Mouse (Mus musculus): Measurements from ENCODE around the gene Pvalb.

- TF ChIP-seq ZNF384 (IDR thresholded peaks at IDR 0.05; ENCODE audit: low read depth, low read length) (no peak), HCFC1 (IDR thresholded peaks at IDR 0.05; ENCODE audit: borderline replicate concordance, insufficient read depth, low read length) (no peak)
Measured at GRCm38 (mm10) chr15:78170708-78171107, 35.5 kb downstream of the Pvalb start.

Measured in ES-E14 (cell line).